In genomic region chr1:167034435-167034834, GRCm38 (mm10) we compare ENCODE assay signal across 17 mouse cellular contexts. TPM values are rescaled to one million over a fixed set of nuclear protein-coding genes. Genes with fewer than 3 reads are reported as not detected.
DNase-seq lines count a peak whose midpoint lies in the region; ATAC-seq and TF ChIP-seq lines count a peak whose summit lies in the region.
"Had no signal": no experiment of that assay in that cellular context is flagged by ENCODE, and none has a peak within 500 bp of the region (broad histone marks: within the 10 kb centered on the region; RNA-seq: fewer than 3 reads in every experiment).

No protein-coding gene starts in this region.

- no peak overlapping the region for H3K9ac ChIP-seq in heart, adult 2 months (ENCODE audit: low read depth, low read length)
- no peak overlapping the region for H3K9ac ChIP-seq in heart, embryonic 12.5 days
- H3K9ac ChIP-seq in lung, embryonic 14.5 days: no peak overlapping the region
- H3K9ac ChIP-seq: hindbrain, embryonic 14.5 days; limb, embryonic 12.5 days had no signal

- TF ChIP-seq POLR2A in heart, adult 2 months (IDR thresholded peaks at IDR 0.05; ENCODE audit: insufficient read depth, low read depth, low read length): no peak

- intact Hi-C loops in heart, adult 2 months (cut with DNase I): loop anchor here (2.0 kb wide), 1 partner anchor 252 kb away; no protein-coding TSS in a partner anchor

- TF ChIP-seq EP300 in heart, adult 2 months (IDR thresholded peaks at IDR 0.05; ENCODE audit: insufficient read depth, low read depth, low read length): no peak

- no peak overlapping the region for H3K4me3 ChIP-seq in heart, adult 2 months
- H3K4me3 ChIP-seq in heart, embryonic 12.5 days: no peak overlapping the region
- H3K4me3 ChIP-seq in lung, embryonic 14.5 days (ENCODE audit: low read depth, low read length): no peak overlapping the region
- H3K4me3 ChIP-seq: limb, embryonic 12.5 days had no signal

- ATAC-seq in heart, embryonic 12.5 days (ENCODE audit: insufficient number of reproducible peaks, low FRiP score): no peak
- ATAC-seq in lung, embryonic 14.5 days (ENCODE audit: insufficient read depth): no peak
- ATAC-seq in megakaryocyte progenitor cell, adult 5-6 weeks (replicated peaks; ENCODE audit: poor library complexity): peak; percentile 31; the same call in 1 of the 2 replicates
- ATAC-seq: forebrain, embryonic 16.5 days had no signal

- peak; percentile 77 for TF ChIP-seq CTCF in heart, adult 2 months (IDR thresholded peaks at IDR 0.05)
- peak; percentile 48; the same call in 1 of the 2 replicates for TF ChIP-seq CTCF in lung, embryonic 14.5 days (IDR thresholded peaks at IDR 0.05; ENCODE audit: low read depth)

- H3K79me2 ChIP-seq in heart, adult 2 months (replicated peaks; ENCODE audit: control insufficient read depth, insufficient read depth, low read length): no peaks in the 10 kb centered on the region

- H3K9me3 ChIP-seq in heart, embryonic 12.5 days (replicated peaks): no peaks in the 10 kb centered on the region
- H3K9me3 ChIP-seq in lung, embryonic 14.5 days (ENCODE audit: low read depth, low read length): no peaks in the 10 kb centered on the region
- H3K9me3 ChIP-seq: limb, embryonic 12.5 days had no signal

- H3K27me3 ChIP-seq in heart, adult 2 months (ENCODE audit: control insufficient read depth, insufficient read depth, low read length): no peaks in the 10 kb centered on the region
- no peaks in the 10 kb centered on the region for H3K27me3 ChIP-seq in heart, embryonic 12.5 days (replicated peaks)
- no peaks in the 10 kb centered on the region for H3K27me3 ChIP-seq in lung, embryonic 14.5 days (ENCODE audit: insufficient read depth, low read length)
- H3K27me3 ChIP-seq: limb, embryonic 12.5 days had no signal

- H3K27ac ChIP-seq in heart, adult 2 months: no peak overlapping the region
- H3K27ac ChIP-seq in heart, embryonic 12.5 days (ENCODE audit: poor library complexity, severe bottlenecking): no peak overlapping the region
- no peak overlapping the region for H3K27ac ChIP-seq in lung, embryonic 14.5 days (ENCODE audit: low read depth)
- H3K27ac ChIP-seq: hindbrain, embryonic 14.5 days; limb, embryonic 12.5 days had no signal

- peaks cover 6% of the 10 kb centered on the region; the same call in 1 of the 2 replicates for H3K4me1 ChIP-seq in heart, adult 2 months (ENCODE audit: control insufficient read depth, insufficient read depth, low read length)
- peaks cover 9% of the 10 kb centered on the region for H3K4me1 ChIP-seq in heart, embryonic 12.5 days (replicated peaks)
- H3K4me1 ChIP-seq in lung, embryonic 14.5 days (ENCODE audit: insufficient read depth): no peaks in the 10 kb centered on the region
- H3K4me1 ChIP-seq: limb, embryonic 12.5 days had no signal

- 76% methylated on average over 1 of the region's 1 CpGs for WGBS in heart, adult 2 months
- 59% methylated on average over 1 of the region's 1 CpGs for WGBS in heart, embryonic 12.5 days
- 81% methylated on average over 1 of the region's 1 CpGs for WGBS in lung, embryonic 14.5 days

- no peak for DNase-seq in heart, adult 2 months
- peak; percentile 29 for DNase-seq in lung, embryonic 14.5 days
- no peak for DNase-seq in lung, adult 18-20 months
- peak; percentile 47 for DNase-seq in NIH3T3 (ENCODE audit: low read depth)
- DNase-seq in right cerebral cortex, postnatal 10 days (ENCODE audit: low spot score in 2 of 2): no peak
- no peak for DNase-seq in spleen, postnatal 10 days (ENCODE audit: low spot score in 2 of 2)
- DNase-seq: adrenal gland, postnatal 25 days; cerebellum, adult 18-20 months; gastrocnemius, postnatal 25 days; kidney, postnatal 14 days; layer of hippocampus, postnatal 36 days; right cerebral cortex, adult 18-20 months had no signal

- no peaks in the 10 kb centered on the region for H3K36me3 ChIP-seq in heart, adult 2 months (ENCODE audit: control insufficient read depth, insufficient read depth, low read length)
- no peaks in the 10 kb centered on the region for H3K36me3 ChIP-seq in heart, embryonic 12.5 days
- H3K36me3 ChIP-seq in lung, embryonic 14.5 days (ENCODE audit: insufficient read depth): no peaks in the 10 kb centered on the region
- H3K36me3 ChIP-seq: limb, embryonic 12.5 days had no signal

- H3K4me2 ChIP-seq in heart, embryonic 12.5 days: no peak overlapping the region
- H3K4me2 ChIP-seq in lung, embryonic 14.5 days: no peak overlapping the region
- H3K4me2 ChIP-seq: hindbrain, embryonic 14.5 days; limb, embryonic 12.5 days had no signal

RNA-seq across cellular contexts. Expression of gene Fam78b, which starts 33.2 kb away (rescaled TPM):
- total RNA-seq in heart, adult 2 months (2021): 1 to 10 TPM; 2.5 to 3.7 TPM
- 2.7 and 3.3 TPM in 2 replicates for polyA plus RNA-seq in heart, adult 2 months (2012; rRNA removed)
- polyA plus RNA-seq in heart, embryonic 12.5 days (2016; fragmentation: Nextera tagmentation; extraction: Ambion mirVana): 0.91 and 1.0 TPM in 2 replicates
- polyA plus RNA-seq in lung, embryonic 14.5 days (2014; fragmentation: Nextera tagmentation; extraction: Ambion mirVana): 0.79 and 0.88 TPM in 2 replicates
- total RNA-seq in megakaryocyte progenitor cell, adult 5-6 weeks (2015): 0.34 TPM in 1 of 2 replicates, not detected in the other
- total RNA-seq in megakaryocyte progenitor cell, adult 5-6 weeks (2017): 0.17 and 0.41 TPM in 2 replicates

Comparison
In these comparisons a context has a peak if more than half of its experiments do, and no peak if none do; other contexts are left out.
1. DNase-seq: peak in lung, embryonic 14.5 days (single experiment) and NIH3T3 (single experiment); none in heart, adult 2 months (0 of 2), lung, adult 18-20 months (0 of 2), right cerebral cortex, postnatal 10 days (0 of 2) and spleen, postnatal 10 days (0 of 2).